Mouse (Mus musculus) cortical plate, adult 2 months (tissue): Measurements from ENCODE around the gene Tmem204.

Experiments used
- CTCF ChIP-seq: fragments of 200-500 bp; IDR thresholded peaks from 2 replicates; pipeline ENCODE4 v1.5.1; 2011; ENCODE audit warnings: mild to moderate bottlenecking, control low read depth, low read length; ENCODE audit not compliant: insufficient read depth; ENCODE audit errors: extremely low read depth
- POLR2A ChIP-seq: fragments of 200-500 bp; IDR thresholded peaks from 2 replicates; pipeline ENCODE4 v1.6.1; 2011; ENCODE audit warnings: mild to moderate bottlenecking, low read length, control low read depth; ENCODE audit not compliant: insufficient read depth; ENCODE audit errors: extremely low read depth

DNA sequence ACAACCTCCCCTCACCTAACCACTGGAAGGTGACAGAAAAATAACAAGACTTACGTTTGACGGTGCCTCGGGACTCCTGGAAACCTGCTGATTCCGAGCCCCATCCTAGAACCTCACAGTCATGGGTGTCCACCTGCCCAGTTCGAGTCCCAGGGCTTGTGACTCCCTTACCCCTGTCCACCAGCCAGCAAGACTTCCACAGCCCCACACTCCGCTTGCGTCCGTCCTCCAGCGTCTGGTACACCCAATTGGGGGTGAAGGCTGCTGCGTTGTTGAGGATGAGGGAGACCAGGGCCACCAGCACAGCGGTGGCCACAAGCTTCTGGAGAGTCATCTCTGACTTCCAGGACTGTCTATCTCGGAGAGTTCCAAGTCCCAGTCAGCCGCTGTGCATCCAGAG, 3.2 kb downstream of the Tmem204 start:
- no peak for TF ChIP-seq POLR2A
- no peak for TF ChIP-seq CTCF
